Mouse (Mus musculus): ENCODE results near the gene Fam71e2. TPM values are rescaled to one million over a fixed set of nuclear protein-coding genes. Genes with fewer than 3 reads are reported as not detected.

Gene Fam71e2
- total and polyA plus RNA-seq, 3 experiments = 0.05 TPM; not detected in 2

- TF ChIP-seq GATA1 (IDR thresholded peaks at IDR 0.05; ENCODE audit: borderline replicate concordance, low read length) (no peak), GATA2 (IDR thresholded peaks at IDR 0.05; ENCODE audit: borderline replicate concordance, low read depth, low read length) (no peak), POLR2AphosphoS5 (IDR thresholded peaks at IDR 0.05; ENCODE audit: insufficient replicate concordance, low read depth, low read length) (peak; percentile 93), TAL1 (conservative IDR thresholded peaks at IDR 0.05; ENCODE audit: low read depth, low read length) (no peak)
- H3K4me3 ChIP-seq (ENCODE audit: low read depth, low read length) = peak within 1 kb of the TSS; percentile 84
- no peaks in the 10 kb centered on the region for H3K27me3 ChIP-seq (ENCODE audit: insufficient read depth, low read length)
- H3K4me1 ChIP-seq (ENCODE audit: insufficient read depth, low read depth, low read length) = peaks cover 52% of the 10 kb centered on the region
- H3K36me3 ChIP-seq (replicated peaks) = peaks cover 46% of the 10 kb centered on the region
- ATAC-seq (ENCODE audit: extremely low read depth, insufficient number of reproducible peaks, low FRiP score, poor library complexity, severe bottlenecking) (peak; percentile 68), DNase-seq (ENCODE audit: low spot score) (peak; percentile 83)
- H3K9me3 ChIP-seq (replicated peaks) = no peaks in the 10 kb centered on the region
Observed at GRCm38 (mm10) chr7:4792278-4793212, 21.4 kb upstream of the Fam71e2 start, which contains the start of gene Rpl28. Rpl28 (plus strand) TSS chr7:4792874.

DNA sequence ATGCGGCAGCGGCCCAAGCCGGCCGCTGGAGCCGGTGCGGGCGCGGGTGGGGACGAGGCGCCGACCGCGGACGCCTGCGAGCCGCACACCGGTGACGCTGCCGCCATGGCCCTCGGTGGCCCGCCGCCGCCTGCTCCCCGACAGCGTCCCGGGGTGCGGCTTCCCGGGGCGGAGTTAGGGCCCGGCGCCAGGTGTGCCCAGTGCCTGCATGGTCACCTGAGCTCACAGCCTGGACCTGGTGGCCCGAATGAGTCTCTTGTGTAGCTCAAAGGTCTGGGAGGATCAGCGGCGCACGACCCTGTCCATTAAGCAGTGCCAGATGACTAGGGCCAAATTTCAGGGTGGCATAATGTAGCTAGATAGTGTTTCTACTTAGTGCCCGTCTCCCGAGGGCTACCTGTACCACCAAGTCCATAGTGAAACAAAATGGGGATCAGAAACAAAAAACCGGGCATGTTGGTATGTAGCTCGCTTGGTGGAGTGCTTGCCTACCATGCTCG is 18.4 kb upstream of the Fam71e2 start, which contains the start of gene Tmem238:
Gene Tmem238 (minus strand): TSS at position 221 of the 500 bp plus-strand sequence.
- DNase-seq (ENCODE audit: low spot score) (peak; percentile 57), ATAC-seq (ENCODE audit: extremely low read depth, insufficient number of reproducible peaks, low FRiP score, poor library complexity, severe bottlenecking) (no peak)
- Histone ChIP-seq H3K9me3 (replicated peaks) (no peaks in the 10 kb centered on the region), H3K36me3 (replicated peaks) (peaks cover 46% of the 10 kb centered on the region), H3K4me3 (ENCODE audit: low read depth, low read length) (peak within 1 kb of the TSS; percentile 83), H3K4me1 (ENCODE audit: insufficient read depth, low read depth, low read length) (peaks cover 60% of the 10 kb centered on the region), H3K27me3 (ENCODE audit: insufficient read depth, low read length) (no peaks in the 10 kb centered on the region)
- no peak for TF ChIP-seq TAL1 (conservative IDR thresholded peaks at IDR 0.05; ENCODE audit: low read depth, low read length)
- no peak for TF ChIP-seq GATA1 (IDR thresholded peaks at IDR 0.05; ENCODE audit: borderline replicate concordance, low read length)
- TF ChIP-seq POLR2AphosphoS5 (IDR thresholded peaks at IDR 0.05; ENCODE audit: insufficient replicate concordance, low read depth, low read length) = no peak
- no peak for TF ChIP-seq GATA2 (IDR thresholded peaks at IDR 0.05; ENCODE audit: borderline replicate concordance, low read depth, low read length)
- TF ChIP-seq CTCF (IDR thresholded peaks at IDR 0.05; ENCODE audit: low read depth, low read length) = no peak

GRCm38 (mm10) chr7:4788499-4789435 is 17.7 kb upstream of the Fam71e2 start:
- Histone ChIP-seq H3K27me3 (ENCODE audit: insufficient read depth, low read length) (no peaks in the 10 kb centered on the region), H3K9me3 (replicated peaks) (no peaks in the 10 kb centered on the region), H3K4me3 (ENCODE audit: low read depth, low read length) (peak overlapping the region; percentile 83), H3K4me1 (ENCODE audit: insufficient read depth, low read depth, low read length) (peaks cover 60% of the 10 kb centered on the region), H3K36me3 (replicated peaks) (peaks cover 46% of the 10 kb centered on the region)
- 0 out of 2 replicates have a peak, but pooled peaks have one; percentile 30 for TF ChIP-seq POLR2AphosphoS5 (IDR thresholded peaks at IDR 0.05; ENCODE audit: insufficient replicate concordance, low read depth, low read length)
- no peak for TF ChIP-seq GATA2 (IDR thresholded peaks at IDR 0.05; ENCODE audit: borderline replicate concordance, low read depth, low read length)
- TF ChIP-seq CTCF (IDR thresholded peaks at IDR 0.05; ENCODE audit: low read depth, low read length) = no peak
- TF ChIP-seq GATA1 (IDR thresholded peaks at IDR 0.05; ENCODE audit: borderline replicate concordance, low read length) = no peak
- ATAC-seq (ENCODE audit: extremely low read depth, insufficient number of reproducible peaks, low FRiP score, poor library complexity, severe bottlenecking) (peak; percentile 30; the same call in 1 of the 2 replicates), DNase-seq (ENCODE audit: low spot score) (peak; percentile 78)

- ATAC-seq (ENCODE audit: extremely low read depth, insufficient number of reproducible peaks, low FRiP score, poor library complexity, severe bottlenecking) (peak; percentile 70), DNase-seq (ENCODE audit: low spot score) (peak; percentile 74)
- H3K4me3 ChIP-seq (ENCODE audit: low read depth, low read length) = peak overlapping the region; percentile 37; the same call in 1 of the 2 replicates
- 0 out of 2 replicates have a peak, but pooled peaks cover under 1% of the 10 kb centered on the region for H3K27me3 ChIP-seq (ENCODE audit: insufficient read depth, low read length)
- peaks cover 48% of the 10 kb centered on the region for H3K36me3 ChIP-seq (replicated peaks)
- TF ChIP-seq TAL1 (conservative IDR thresholded peaks at IDR 0.05; ENCODE audit: low read depth, low read length) = peak; percentile 64; the same call in 1 of the 2 replicates
- TF ChIP-seq POLR2AphosphoS5 (IDR thresholded peaks at IDR 0.05; ENCODE audit: insufficient replicate concordance, low read depth, low read length) = no peak
- TF ChIP-seq CTCF (IDR thresholded peaks at IDR 0.05; ENCODE audit: low read depth, low read length) = no peak
- TF ChIP-seq GATA2 (IDR thresholded peaks at IDR 0.05; ENCODE audit: borderline replicate concordance, low read depth, low read length) = no peak
- TF ChIP-seq GATA1 (IDR thresholded peaks at IDR 0.05; ENCODE audit: borderline replicate concordance, low read length) = no peak
- peaks cover 90% of the 10 kb centered on the region for H3K4me1 ChIP-seq (ENCODE audit: insufficient read depth, low read depth, low read length)
- H3K9me3 ChIP-seq (replicated peaks) = no peaks in the 10 kb centered on the region
Observed at GRCm38 (mm10) chr7:4783667-4784268, 12.7 kb upstream of the Fam71e2 start.

GRCm38 (mm10) chr7:4782759-4783158 is 11.7 kb upstream of the Fam71e2 start, which contains the start of the genes Il11 and Tmem190:
Il11 (minus strand) TSS chr7:4782859.
Tmem190 (plus strand) TSS chr7:4782937.
- ATAC-seq (ENCODE audit: extremely low read depth, insufficient number of reproducible peaks, low FRiP score, poor library complexity, severe bottlenecking) (no peak), DNase-seq (ENCODE audit: low spot score) (no peak)
- no peak for TF ChIP-seq TAL1 (conservative IDR thresholded peaks at IDR 0.05; ENCODE audit: low read depth, low read length)
- no peak for TF ChIP-seq GATA1 (IDR thresholded peaks at IDR 0.05; ENCODE audit: borderline replicate concordance, low read length)
- TF ChIP-seq POLR2AphosphoS5 (IDR thresholded peaks at IDR 0.05; ENCODE audit: insufficient replicate concordance, low read depth, low read length) = no peak
- TF ChIP-seq GATA2 (IDR thresholded peaks at IDR 0.05; ENCODE audit: borderline replicate concordance, low read depth, low read length) = no peak
- TF ChIP-seq CTCF (IDR thresholded peaks at IDR 0.05; ENCODE audit: low read depth, low read length) = no peak
- Histone ChIP-seq H3K4me1 (ENCODE audit: insufficient read depth, low read depth, low read length) (peaks cover 89% of the 10 kb centered on the region), H3K9me3 (replicated peaks) (no peaks in the 10 kb centered on the region), H3K36me3 (replicated peaks) (peaks cover 47% of the 10 kb centered on the region), H3K4me3 (ENCODE audit: low read depth, low read length) (peak within 1 kb of the TSS; percentile 37; the same call in 1 of the 2 replicates), H3K27me3 (ENCODE audit: insufficient read depth, low read length) (peaks cover 8% of the 10 kb centered on the region)
